Mouse (Mus musculus) ovary, postnatal 14 days (tissue): ENCODE data around the gene Cdr2.
"Not testable (repeated sequence)": the region's sequence is repeated elsewhere in the genome, so short reads cannot be mapped to it uniquely, and the experiment has no call there.

Experiments used
- DNase-seq: peaks from one replicate; pipeline ENCODE4 v3.0.0; 2022; ENCODE audit warnings: low spot score

Gene Cdr2

GRCm38 (mm10) chr7:120982200-120982841 is at the start of gene Cdr2, which contains the start of gene Mfsd13b:
TSS of gene Cdr2 (minus strand) at chr7:120982312.
TSS of gene Mfsd13b (plus strand) at chr7:120982509.
- DNase-seq: peak; percentile 96

- DNase-seq: not testable (repeated sequence)
Observed at GRCm38 (mm10) chr7:121029947-121030346, 47.8 kb upstream of the Cdr2 start.

- DNase-seq: no peak
Observed at GRCm38 (mm10) chr7:121026300-121026699, 44.2 kb upstream of the Cdr2 start.

GRCm38 (mm10) chr7:121025221-121026008 is 43.3 kb upstream of the Cdr2 start:
- no peak for DNase-seq

- DNase-seq: no peak
Observed at GRCm38 (mm10) chr7:121020277-121020676, 38.2 kb upstream of the Cdr2 start.

GRCm38 (mm10) chr7:121018778-121019177 is 36.7 kb upstream of the Cdr2 start:
- no peak for DNase-seq

GRCm38 (mm10) chr7:121014486-121014885 is 32.4 kb upstream of the Cdr2 start:
- DNase-seq: no peak

- no peak for DNase-seq
Observed at GRCm38 (mm10) chr7:121011794-121012689, 29.9 kb upstream of the Cdr2 start.

GRCm38 (mm10) chr7:121003793-121004418 is 21.8 kb upstream of the Cdr2 start:
- no peak for DNase-seq

- no peak for DNase-seq
Observed at GRCm38 (mm10) chr7:121002407-121002928, 20.4 kb upstream of the Cdr2 start.

- DNase-seq: no peak
Observed at GRCm38 (mm10) chr7:121001879-121002278, 19.8 kb upstream of the Cdr2 start.

- DNase-seq: no peak
Observed at GRCm38 (mm10) chr7:121000065-121000822, 18.1 kb upstream of the Cdr2 start.

GRCm38 (mm10) chr7:120999021-120999530 is 17.0 kb upstream of the Cdr2 start:
- DNase-seq: no peak

- DNase-seq: no peak
Observed at GRCm38 (mm10) chr7:120991191-120991590, 9.1 kb upstream of the Cdr2 start.

- DNase-seq: no peak
Observed at GRCm38 (mm10) chr7:120982968-120983367, 856 bp upstream of the Cdr2 start.

- no peak for DNase-seq
Observed at GRCm38 (mm10) chr7:120980931-120981924, 884 bp downstream of the Cdr2 start.

GRCm38 (mm10) chr7:120980041-120980440 is 2.1 kb downstream of the Cdr2 start:
- no peak for DNase-seq

GRCm38 (mm10) chr7:120977063-120977462 is 5.0 kb downstream of the Cdr2 start:
- DNase-seq: no peak

GRCm38 (mm10) chr7:120974001-120974400 is 8.1 kb downstream of the Cdr2 start:
- DNase-seq: no peak
